Mouse (Mus musculus): ENCODE measurements around the gene Rrp9.

Rrp9 gene

DNA sequence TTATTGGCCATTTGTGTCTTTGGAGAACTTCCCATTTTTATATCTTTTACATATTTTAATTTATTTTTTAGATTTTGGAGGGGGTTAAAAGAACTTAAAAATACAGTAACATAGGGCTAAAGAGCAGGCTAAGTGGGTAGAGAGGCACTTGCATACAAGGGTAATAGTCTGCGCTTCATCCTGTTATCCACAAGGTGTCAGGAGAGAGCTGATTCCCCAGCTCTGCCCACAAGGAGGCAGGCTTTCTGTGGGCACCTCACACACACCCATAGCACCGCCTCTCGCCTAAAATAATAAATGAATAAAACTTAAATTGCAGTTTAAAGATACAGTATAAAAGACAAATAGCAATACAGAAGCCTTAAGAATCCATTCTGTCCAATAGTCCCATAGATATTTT is 56.1 kb downstream of the Rrp9 start:
- peak; percentile 22 for DNase-seq (ENCODE audit: low read depth)

DNA sequence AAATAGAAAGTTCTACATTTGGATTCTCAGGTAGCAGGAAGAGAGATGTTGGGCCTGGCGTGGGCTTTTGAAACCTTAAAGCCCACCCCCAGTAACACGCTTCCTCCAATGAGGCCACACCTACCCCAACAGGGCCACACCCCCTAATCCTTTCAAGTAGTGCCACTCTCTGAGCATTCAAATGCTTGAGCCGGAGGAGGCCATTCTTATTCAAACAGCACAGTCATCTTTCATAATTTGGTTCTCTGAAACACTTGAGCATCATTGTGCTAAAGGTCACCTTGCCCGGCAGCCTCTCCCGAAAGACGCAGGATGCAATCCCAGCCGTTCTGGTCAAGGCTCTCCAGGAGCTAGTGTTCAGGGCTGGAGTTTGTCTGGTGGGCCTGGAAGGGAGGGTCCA is 58.5 kb downstream of the Rrp9 start:
- no peak for DNase-seq (ENCODE audit: low read depth)

DNA sequence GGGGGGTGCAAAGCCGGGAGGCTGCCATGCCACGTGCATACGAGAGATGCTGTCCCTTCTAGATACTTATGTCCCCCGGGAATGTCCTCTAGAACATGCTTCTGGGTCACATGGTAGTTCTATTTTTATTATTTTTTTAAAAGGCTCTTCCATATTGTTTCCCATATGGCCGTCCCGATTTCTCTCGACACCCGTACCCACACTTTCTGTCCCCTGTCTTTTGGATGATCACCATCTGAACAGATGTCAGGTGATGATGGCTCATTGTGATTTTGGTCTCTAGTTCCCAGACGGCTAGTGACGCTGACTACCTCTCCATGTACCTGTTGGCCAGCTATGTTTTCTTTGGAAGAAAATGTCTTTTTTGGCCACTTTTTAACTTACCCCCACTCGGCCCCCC is 59.2 kb downstream of the Rrp9 start:
- DNase-seq (ENCODE audit: low read depth) = no peak
